ENCODE assay signal across 10 mouse cellular contexts in the genomic region with DNA sequence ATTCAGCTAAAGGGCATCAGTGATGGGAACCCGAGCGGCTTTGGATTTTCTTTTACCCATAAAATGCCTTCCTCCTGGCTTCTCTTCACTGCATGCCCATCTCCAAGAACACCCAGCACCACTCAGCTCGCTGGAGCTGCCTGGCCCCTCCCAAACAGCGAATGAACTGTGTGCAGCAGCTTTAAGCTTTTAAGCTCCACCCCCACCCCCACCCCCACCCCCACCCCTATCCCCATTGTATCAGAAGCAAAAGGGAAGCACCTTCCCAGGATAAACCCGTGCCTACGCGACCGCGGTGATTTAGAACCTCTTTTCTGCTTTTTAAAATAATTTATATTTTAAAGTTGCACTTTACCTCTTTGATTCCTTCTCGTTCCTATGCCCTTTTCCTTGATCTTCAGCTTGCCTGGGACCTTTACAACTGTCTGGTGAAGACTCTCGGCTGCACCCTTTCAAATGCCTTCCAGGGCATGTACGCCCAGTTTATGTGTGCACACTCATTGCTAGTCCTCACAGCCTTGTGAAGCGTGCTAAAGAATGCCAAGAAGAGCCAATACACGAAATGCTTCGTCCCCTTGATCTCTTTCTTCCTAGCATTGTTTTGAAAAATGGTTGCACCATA.
DNase-seq lines count a peak whose midpoint lies in the region; ATAC-seq lines count a peak whose summit lies in the region.
"Had no signal": no experiment of that assay in that cellular context is flagged by ENCODE, and none has a peak within 500 bp of the region (broad histone marks: within the 10 kb centered on the region; RNA-seq: fewer than 3 reads in every experiment).

No protein-coding gene starts in this region.

- H3K4me2 ChIP-seq in embryonic facial prominence, embryonic 11.5 days (ENCODE audit: low read depth, low read length) = peak overlapping the region; percentile 10; the same call in 1 of the 2 replicates
- peak overlapping the region; percentile 46 for H3K4me2 ChIP-seq in hindbrain, embryonic 15.5 days
- H3K4me2 ChIP-seq in neural tube, embryonic 15.5 days = peak overlapping the region; percentile 48

- intact Hi-C loops in left cerebral cortex, postnatal 4 days (cut with DNase I) = no loop called here

- H3K27me3 ChIP-seq in embryonic facial prominence, embryonic 11.5 days (ENCODE audit: control insufficient read depth, insufficient read depth, low read length) = no peaks in the 10 kb centered on the region
- H3K27me3 ChIP-seq in hindbrain, embryonic 15.5 days = no peaks in the 10 kb centered on the region
- H3K27me3 ChIP-seq in neural tube, embryonic 15.5 days (replicated peaks) = no peaks in the 10 kb centered on the region

- 9% methylated on average over 15 of the region's 15 CpGs for WGBS in embryonic facial prominence, embryonic 11.5 days
- WGBS in hindbrain, embryonic 15.5 days = 7% methylated on average over 15 of the region's 15 CpGs
- 7% methylated on average over 15 of the region's 15 CpGs for WGBS in neural tube, embryonic 15.5 days

- DNase-seq in left cerebral cortex, postnatal 4 days = peak; percentile 29
- no peak for DNase-seq in left cerebral cortex, adult 11 months (ENCODE audit: low spot score)
- DNase-seq in embryonic facial prominence, embryonic 11.5 days (ENCODE audit: low spot score) = peak; percentile 69
- no peak for DNase-seq in cerebellum, adult 18-20 months
- DNase-seq: cerebellum, postnatal 25 days; heart, adult 2 months; thymus, postnatal 4 days had no signal

- no peak overlapping the region for H3K9ac ChIP-seq in embryonic facial prominence, embryonic 11.5 days (replicated peaks; ENCODE audit: low read length)
- H3K9ac ChIP-seq in hindbrain, embryonic 15.5 days = 0 out of 2 replicates have a peak overlapping the region, but pooled peaks have one; percentile 13
- H3K9ac ChIP-seq in neural tube, embryonic 15.5 days (replicated peaks) = no peak overlapping the region

- ATAC-seq in embryonic facial prominence, embryonic 11.5 days (replicated peaks; ENCODE audit: insufficient number of reproducible peaks, low FRiP score, low TSS enrichment, low read depth) = no peak; the same call in 1 of the 2 replicates
- peak; percentile 73; the same call in 1 of the 2 replicates for ATAC-seq in hindbrain, embryonic 15.5 days (ENCODE audit: low FRiP score, low read depth)
- peak; percentile 73; the same call in 1 of the 2 replicates for ATAC-seq in neural tube, embryonic 15.5 days (ENCODE audit: low FRiP score)
- no peak for ATAC-seq in megakaryocyte progenitor cell, adult 5-6 weeks (replicated peaks; ENCODE audit: poor library complexity)

- H3K27ac ChIP-seq in embryonic facial prominence, embryonic 11.5 days (replicated peaks; ENCODE audit: low read depth, low read length) = no peak overlapping the region
- H3K27ac ChIP-seq in hindbrain, embryonic 15.5 days (replicated peaks) = no peak overlapping the region
- H3K27ac ChIP-seq in neural tube, embryonic 15.5 days (replicated peaks) = no peak overlapping the region
- H3K27ac ChIP-seq: heart, adult 2 months had no signal

- H3K4me1 ChIP-seq in embryonic facial prominence, embryonic 11.5 days (ENCODE audit: control insufficient read depth, insufficient read depth, low read length) = no peaks in the 10 kb centered on the region
- H3K4me1 ChIP-seq in hindbrain, embryonic 15.5 days (replicated peaks) = peaks cover 16% of the 10 kb centered on the region; the same call in 1 of the 2 replicates
- H3K4me1 ChIP-seq in neural tube, embryonic 15.5 days = peaks cover 10% of the 10 kb centered on the region; the same call in 1 of the 2 replicates

- no peaks in the 10 kb centered on the region for H3K36me3 ChIP-seq in embryonic facial prominence, embryonic 11.5 days (replicated peaks; ENCODE audit: control insufficient read depth, insufficient read depth, low read depth, low read length)
- H3K36me3 ChIP-seq in hindbrain, embryonic 15.5 days = no peaks in the 10 kb centered on the region
- no peaks in the 10 kb centered on the region for H3K36me3 ChIP-seq in neural tube, embryonic 15.5 days

- no peak overlapping the region for H3K4me3 ChIP-seq in embryonic facial prominence, embryonic 11.5 days (ENCODE audit: low read depth, low read length)
- H3K4me3 ChIP-seq in hindbrain, embryonic 15.5 days = peak overlapping the region; percentile 19
- H3K4me3 ChIP-seq in neural tube, embryonic 15.5 days (replicated peaks) = peak overlapping the region; percentile 8; the same call in 1 of the 2 replicates
- H3K4me3 ChIP-seq: heart, adult 2 months had no signal

- H3K9me3 ChIP-seq in embryonic facial prominence, embryonic 11.5 days (replicated peaks; ENCODE audit: control insufficient read depth, low read length) = no peaks in the 10 kb centered on the region
- no peaks in the 10 kb centered on the region for H3K9me3 ChIP-seq in hindbrain, embryonic 15.5 days
- no peaks in the 10 kb centered on the region for H3K9me3 ChIP-seq in neural tube, embryonic 15.5 days (replicated peaks)

Comparison
In these comparisons a context has a peak if more than half of its experiments do, and no peak if none do; other contexts are left out.
1. DNase-seq: peak in left cerebral cortex, postnatal 4 days (single experiment) and embryonic facial prominence, embryonic 11.5 days (single experiment); none in left cerebral cortex, adult 11 months (single experiment) and cerebellum, adult 18-20 months (0 of 2).
2. ATAC-seq: peak in hindbrain, embryonic 15.5 days (single experiment) and neural tube, embryonic 15.5 days (single experiment); none in embryonic facial prominence, embryonic 11.5 days (single experiment) and megakaryocyte progenitor cell, adult 5-6 weeks (single experiment).
3. Peak in every context shown above with its lines, with median percentiles within 50 percentile points of each other: H3K4me2 ChIP-seq.